Mouse (Mus musculus) cerebellum, postnatal 36 days (tissue): Measurements from ENCODE around the gene Id1.

ENCODE experiments used
- DNase-seq, 2 experiments: peaks; one replicate each; pipeline ENCODE4 v3.0.0; 2021 to 2022; ENCODE audit warnings: mixed read lengths in 2 of 2

Id1 gene

DNA sequence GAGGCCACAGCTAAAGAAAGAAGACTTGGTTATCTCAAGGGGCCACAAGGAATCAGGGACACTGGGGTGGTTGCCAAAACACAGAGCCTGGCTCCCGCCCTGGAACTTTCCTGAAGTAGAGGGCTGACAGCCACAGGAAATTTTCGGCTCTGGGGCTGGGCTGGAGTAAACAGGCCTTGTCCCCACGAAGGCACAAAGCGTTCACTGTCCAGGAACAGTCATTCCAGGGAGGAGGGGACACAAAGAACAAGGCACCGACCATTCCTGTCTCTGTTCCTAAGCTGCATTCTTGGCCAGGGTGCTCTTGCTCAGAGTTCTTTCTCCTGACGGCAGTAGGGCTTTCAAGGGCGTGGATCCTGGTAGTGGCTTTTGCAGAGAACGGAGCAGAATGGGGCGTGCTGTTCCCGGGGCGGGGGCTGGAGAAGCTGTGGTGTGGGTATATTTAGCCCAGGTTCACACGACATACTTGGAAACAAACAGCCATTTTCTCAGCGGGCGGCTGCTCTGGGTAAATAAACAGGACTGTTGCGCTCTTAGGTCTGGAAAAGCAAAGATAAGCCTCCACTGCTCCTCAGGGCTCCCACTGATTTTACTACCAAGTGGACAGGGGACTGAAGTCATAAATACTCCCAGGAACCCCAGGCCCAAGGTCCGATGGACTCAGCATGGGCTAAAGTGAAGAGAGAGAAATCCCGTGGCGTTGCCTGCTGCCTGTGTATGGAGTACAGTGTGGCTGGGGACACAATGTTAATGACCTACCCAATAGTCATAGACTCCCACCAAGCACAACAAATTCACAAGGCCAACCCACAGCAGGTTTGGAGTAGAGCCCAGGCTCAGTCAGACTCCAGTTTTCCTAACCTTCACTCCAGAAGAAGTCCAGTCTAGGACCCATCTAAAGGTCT lies 49.6 kb downstream of the Id1 start:
- peak; percentile 80 to 84 for DNase-seq
